Mouse (Mus musculus) MEL (cell line): ENCODE measurements around the gene Sgms1. TPM values are rescaled to one million over a fixed set of nuclear protein-coding genes. Genes with fewer than 3 reads are reported as not detected.

Source experiments
- DNase-seq: peaks from one replicate; pipeline ENCODE4 v3.0.0; 2011; ENCODE audit warnings: low read depth, low spot score
- H3K27ac ChIP-seq: 2 replicates; pipeline ENCODE4 v1.5.1; 2012; ENCODE audit warnings: low read depth, mild to moderate bottlenecking, control low read depth, low read length, moderate library complexity; ENCODE audit not compliant: control insufficient read depth
- H3K27me3 ChIP-seq, 2 experiments: fragments of 150-350 bp in 1 of 2; sonication (generic) in 1 of 2; 2 replicates each; pipeline ENCODE4 v1.6.1; 2012; ENCODE audit warnings: low read length in 2 of 2, mild to moderate bottlenecking in 2 of 2, improper control_type of control experiment in 1 of 2, moderate library complexity in 1 of 2; ENCODE audit not compliant: insufficient read depth in 2 of 2, control insufficient read depth in 1 of 2
- H3K36me3 ChIP-seq, 2 experiments: 2 replicates each; pipeline ENCODE4 v1.6.1; 2012 to 2014; ENCODE audit warnings: low read length in 2 of 2, improper control_type of control experiment in 1 of 2, inconsistent platforms in 1 of 2, mild to moderate bottlenecking in 1 of 2; ENCODE audit not compliant: insufficient read depth in 2 of 2, control insufficient read depth in 1 of 2
- H3K4me1 ChIP-seq, 2 experiments: fragments of 150-350 bp in 1 of 2; sonication (generic) in 1 of 2; 2 replicates each; pipeline ENCODE4 v1.6.1; 2012; ENCODE audit warnings: low read length in 2 of 2, improper control_type of control experiment in 1 of 2, mild to moderate bottlenecking in 1 of 2; ENCODE audit not compliant: insufficient read depth in 2 of 2, control insufficient read depth in 1 of 2
- H3K4me3 ChIP-seq, 2 experiments: fragments of 150-350 bp in 1 of 2; sonication (generic) in 1 of 2; 2 replicates each; pipeline ENCODE4 v1.5.1; 2012; ENCODE audit warnings: low read depth in 2 of 2, low read length in 2 of 2, mild to moderate bottlenecking in 2 of 2, moderate library complexity in 2 of 2, control low read depth in 1 of 2, improper control_type of control experiment in 1 of 2; ENCODE audit not compliant: control insufficient read depth in 1 of 2, insufficient read depth in 1 of 2
- H3K79me2 ChIP-seq: 2 replicates; pipeline ENCODE4 v1.6.1; 2012; ENCODE audit warnings: mild to moderate bottlenecking, low read length, moderate library complexity; ENCODE audit not compliant: control insufficient read depth, poor library complexity, insufficient read depth
- H3K9ac ChIP-seq: 2 replicates; pipeline ENCODE4 v1.6.1; 2012; ENCODE audit warnings: low read depth, mild to moderate bottlenecking, control low read depth, low read length, moderate library complexity; ENCODE audit not compliant: control insufficient read depth, poor library complexity, severe bottlenecking
- H3K9me3 ChIP-seq: fragments of 150-350 bp; sonication (generic); replicated peaks from 2 replicates; pipeline ENCODE4 v1.6.1; 2012; ENCODE audit warnings: mild to moderate bottlenecking, low read length, improper control_type of control experiment, moderate library complexity; ENCODE audit not compliant: insufficient read depth
- BHLHE40 ChIP-seq: IDR thresholded peaks from 2 replicates; pipeline ENCODE4 v1.6.1; 2012; ENCODE audit warnings: low read depth, mild to moderate bottlenecking, inconsistent platforms, low read length, improper control_type of control experiment, borderline replicate concordance
- CHD1 ChIP-seq: IDR thresholded peaks from 2 replicates; pipeline ENCODE4 v1.6.1; 2012; ENCODE audit warnings: low read depth, mild to moderate bottlenecking, inconsistent platforms, low read length, improper control_type of control experiment
- ELF1 ChIP-seq: IDR thresholded peaks from 2 replicates; pipeline ENCODE4 v1.6.1; 2014; ENCODE audit warnings: low read depth, mild to moderate bottlenecking, inconsistent platforms, low read length, improper control_type of control experiment, moderate library complexity
- EP300 ChIP-seq, 2 experiments: IDR thresholded peaks; 2 replicates each; pipeline ENCODE4 v1.6.1; 2011; ENCODE audit warnings: improper control_type of control experiment in 2 of 2, low read length in 2 of 2, low read depth in 1 of 2, mild to moderate bottlenecking in 1 of 2
- ETS1 ChIP-seq: IDR thresholded peaks from 2 replicates; pipeline ENCODE4 v1.6.1; 2012; ENCODE audit warnings: low read depth, mild to moderate bottlenecking, inconsistent platforms, low read length, improper control_type of control experiment, moderate library complexity
- GATA1 ChIP-seq: IDR thresholded peaks from 2 replicates; pipeline ENCODE4 v1.6.1; 2011; ENCODE audit warnings: low read depth, low read length, improper control_type of control experiment
- HCFC1 ChIP-seq: IDR thresholded peaks from 2 replicates; pipeline ENCODE4 v1.6.1; 2012; ENCODE audit warnings: low read depth, mild to moderate bottlenecking, inconsistent platforms, low read length, improper control_type of control experiment, moderate library complexity
- KAT2A ChIP-seq: conservative IDR thresholded peaks from 2 replicates; pipeline ENCODE4 v1.6.1; 2012; ENCODE audit warnings: low read depth, low read length, improper control_type of control experiment, inconsistent platforms
- MAX ChIP-seq: IDR thresholded peaks from 2 replicates; pipeline ENCODE4 v1.6.1; 2011; ENCODE audit warnings: low read length, improper control_type of control experiment
- MXI1 ChIP-seq: IDR thresholded peaks from 2 replicates; pipeline ENCODE4 v1.6.1; 2011; ENCODE audit warnings: mild to moderate bottlenecking, low read depth, low read length, improper control_type of control experiment
- MYC ChIP-seq: IDR thresholded peaks from 2 replicates; pipeline ENCODE4 v1.6.1; 2011; ENCODE audit warnings: low read depth, mild to moderate bottlenecking, low read length, improper control_type of control experiment, moderate library complexity
- NELFE ChIP-seq: IDR thresholded peaks from 2 replicates; pipeline ENCODE4 v1.6.1; 2011; ENCODE audit warnings: low read depth, low read length, improper control_type of control experiment
- RAD21 ChIP-seq: IDR thresholded peaks from 2 replicates; pipeline ENCODE4 v1.6.1; 2011; ENCODE audit warnings: mild to moderate bottlenecking, low read depth, low read length, improper control_type of control experiment
- RCOR1 ChIP-seq: IDR thresholded peaks from 2 replicates; pipeline ENCODE4 v1.6.1; 2012; ENCODE audit warnings: low read depth, mild to moderate bottlenecking, inconsistent platforms, low read length, improper control_type of control experiment
- SIN3A ChIP-seq: IDR thresholded peaks from 2 replicates; pipeline ENCODE4 v1.6.1; 2012; ENCODE audit warnings: low read length, improper control_type of control experiment, inconsistent platforms
- TAL1 ChIP-seq: IDR thresholded peaks from 2 replicates; pipeline ENCODE4 v1.6.1; 2012; ENCODE audit warnings: mild to moderate bottlenecking, inconsistent platforms, low read length, moderate library complexity, mixed read lengths
- TBP ChIP-seq: IDR thresholded peaks from 2 replicates; pipeline ENCODE4 v1.8.0; 2011; ENCODE audit warnings: low read depth, low read length, improper control_type of control experiment
- TCF12 ChIP-seq: IDR thresholded peaks from 2 replicates; pipeline ENCODE4 v1.6.1; 2014; ENCODE audit warnings: low read depth, mild to moderate bottlenecking, inconsistent platforms, low read length, improper control_type of control experiment, moderate library complexity
- USF1 ChIP-seq: IDR thresholded peaks from 2 replicates; pipeline ENCODE4 v1.6.1; 2014; ENCODE audit warnings: low read depth, mild to moderate bottlenecking, inconsistent platforms, low read length, improper control_type of control experiment, moderate library complexity
- USF2 ChIP-seq, 2 experiments: IDR thresholded peaks; 2 replicates each; pipeline ENCODE4 v1.6.1; 2011 to 2012; ENCODE audit warnings: improper control_type of control experiment in 2 of 2, low read length in 2 of 2, borderline replicate concordance in 1 of 2, inconsistent platforms in 1 of 2, low read depth in 1 of 2, mild to moderate bottlenecking in 1 of 2; ENCODE audit not compliant: insufficient read depth in 1 of 2
- ZC3H11A ChIP-seq: IDR thresholded peaks from 2 replicates; pipeline ENCODE4 v1.6.1; 2012; ENCODE audit warnings: low read depth, mild to moderate bottlenecking, inconsistent platforms, low read length, improper control_type of control experiment
- polyA plus RNA-seq, 2 experiments: library from polyadenylated mRNA; stranded (reverse) in 1 of 2; unstranded in 1 of 2; fragments of >175 nt in 1 of 2; fragments of >200 nt in 1 of 2; gene quantifications; 2 replicates each; pipeline versions ENCODE4 v1.2.1 to v1.2.4; 2012; ENCODE audit warnings: low replicate concordance in 2 of 2, low read depth in 1 of 2; ENCODE audit not compliant: insufficient read length in 2 of 2, insufficient read depth in 1 of 2, missing spikeins in 1 of 2
- total RNA-seq: library from RNA; depleted of rRNA; stranded (reverse); fragments of 300-350 nt; gene quantifications from 2 replicates; pipeline ENCODE4 v1.2.3, GENCODE M21; 2012

The Sgms1 gene
- total and polyA plus RNA-seq, 3 experiments: 16.3 to 18.5 TPM; not detected in 1

- no peak overlapping the region for H3K4me3 ChIP-seq
- no peak overlapping the region for H3K9ac ChIP-seq
- H3K36me3 ChIP-seq: peaks cover 3 to 33% of the 10 kb centered on the region in 2 experiments
- no peak for TF ChIP-seq TBP
- TF ChIP-seq ETS1: 0 out of 2 replicates have a peak, but pooled peaks have one; percentile 10
- DNase-seq: peak; percentile 41
- peak overlapping the region; percentile 55 for H3K27ac ChIP-seq
- H3K27me3 ChIP-seq: no peaks in the 10 kb centered on the region
- H3K4me1 ChIP-seq: peaks cover 20 to 23% of the 10 kb centered on the region in 2 experiments
- no peaks in the 10 kb centered on the region for H3K9me3 ChIP-seq
- peaks cover 7% of the 10 kb centered on the region; the same call in 1 of the 2 replicates for H3K79me2 ChIP-seq
Observed at GRCm38 (mm10) chr19:32196976-32197819, 192.3 kb downstream of the Sgms1 start.

- H3K27me3 ChIP-seq: no peaks in the 10 kb centered on the region
- peak overlapping the region; percentile 55 for H3K27ac ChIP-seq
- H3K4me3 ChIP-seq: no peak overlapping the region
- TF ChIP-seq USF1 (peak; percentile 93), TAL1 (no peak), ELF1 (no peak), RAD21 (no peak), CHD1 (no peak), SIN3A (peak; percentile 91), NELFE (no peak), TCF12 (peak; percentile 33; the same call in 1 of the 2 replicates), RCOR1 (no peak), ZC3H11A (no peak), USF2 (IDR thresholded peaks at IDR 0.05; ENCODE audit: borderline replicate concordance in 1 of 2, insufficient read depth in 1 of 2, low read depth in 1 of 2, low read length in 2 of 2) (peak in 1 of 2 experiments; percentile 68; a peak in 2 of 4 replicates), GATA1 (peak; percentile 78), TBP (0 out of 2 replicates have a peak, but pooled peaks have one; percentile 22), MXI1 (peak; percentile 98), BHLHE40 (no peak), KAT2A (no peak), ETS1 (peak; percentile 96), HCFC1 (0 out of 2 replicates have a peak, but pooled peaks have one; percentile 21), MAX (peak; percentile 95), MYC (0 out of 2 replicates have a peak, but pooled peaks have one; percentile 62), EP300 (IDR thresholded peaks at IDR 0.05; ENCODE audit: low read depth in 1 of 2, low read length in 2 of 2) (peak; percentile 69 to 78; a peak in 3 of 4 replicates)
- peak; percentile 83 for DNase-seq
- H3K4me1 ChIP-seq: peaks cover 20 to 23% of the 10 kb centered on the region in 2 experiments
- peaks cover 7% of the 10 kb centered on the region; the same call in 1 of the 2 replicates for H3K79me2 ChIP-seq
- H3K9me3 ChIP-seq: no peaks in the 10 kb centered on the region
- peaks cover 3 to 33% of the 10 kb centered on the region in 2 experiments; a peak in 3 of 4 replicates for H3K36me3 ChIP-seq
- H3K9ac ChIP-seq: peak overlapping the region; percentile 3; the same call in 1 of the 2 replicates
Observed at GRCm38 (mm10) chr19:32196222-32196621, 193.3 kb downstream of the Sgms1 start.
